In the genomic region with DNA sequence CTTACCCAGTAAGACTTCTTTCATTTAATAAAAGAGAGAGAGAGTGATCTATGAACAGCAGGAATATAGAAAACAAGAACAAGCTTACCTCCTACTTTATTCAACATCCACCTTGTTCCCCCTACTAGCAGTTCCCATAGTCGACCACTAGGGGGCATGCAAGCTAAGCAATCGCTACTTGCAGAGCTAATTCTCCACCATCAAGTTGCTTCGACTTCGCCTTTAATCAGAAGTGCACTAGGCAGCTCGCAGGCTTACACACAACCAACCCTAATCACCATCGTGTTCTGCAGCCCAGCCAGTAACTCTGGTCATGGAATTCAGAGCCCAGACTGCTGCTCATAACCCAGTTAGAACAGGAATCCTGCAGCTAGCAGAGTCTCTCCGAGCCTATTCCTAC, we compare ENCODE assay signal across 8 mouse cellular contexts. TPM values are rescaled to one million over a fixed set of nuclear protein-coding genes. Genes with fewer than 3 reads are reported as not detected.
DNase-seq lines count a peak whose midpoint lies in the region; ATAC-seq and TF ChIP-seq lines count a peak whose summit lies in the region.

No protein-coding gene starts in this region.

- H3K27ac ChIP-seq in embryonic facial prominence, embryonic 14.5 days (replicated peaks; ENCODE audit: low read depth, low read length) = no peak overlapping the region
- H3K27ac ChIP-seq in heart, embryonic 10.5 days = no peak overlapping the region
- no peak overlapping the region for H3K27ac ChIP-seq in liver, postnatal 0 days (ENCODE audit: low read depth)

- H3K27me3 ChIP-seq in embryonic facial prominence, embryonic 14.5 days (replicated peaks; ENCODE audit: control insufficient read depth, insufficient read depth, low read length) = no peaks in the 10 kb centered on the region
- H3K27me3 ChIP-seq in heart, embryonic 10.5 days (ENCODE audit: insufficient read depth, poor library complexity, severe bottlenecking) = peaks cover 5% of the 10 kb centered on the region; the same call in 1 of the 2 replicates
- no peaks in the 10 kb centered on the region for H3K27me3 ChIP-seq in liver, postnatal 0 days (ENCODE audit: insufficient read depth, low read length)

- no peak overlapping the region for H3K4me3 ChIP-seq in embryonic facial prominence, embryonic 14.5 days (ENCODE audit: low read depth, low read length)
- H3K4me3 ChIP-seq in heart, embryonic 10.5 days = no peak overlapping the region
- no peak overlapping the region for H3K4me3 ChIP-seq in liver, postnatal 0 days (ENCODE audit: low read depth, low read length)

- DNase-seq in CD8-positive naive resting alpha-beta T cell, adult 2 months (ENCODE audit: low read depth in 2 of 2, low spot score in 2 of 2) = peak; percentile 75 to 81
- DNase-seq in adrenal gland, postnatal 4 days (ENCODE audit: low spot score in 2 of 2) = peak; percentile 45 to 73
- DNase-seq in embryonic facial prominence, embryonic 14.5 days (ENCODE audit: low spot score) = peak; percentile 87
- peak; percentile 91 for DNase-seq in heart, embryonic 10.5 days (ENCODE audit: low spot score)
- DNase-seq in kidney, postnatal 14 days = peak; percentile 84
- DNase-seq in liver, postnatal 0 days = peak; percentile 85
- peak; percentile 64 for DNase-seq in ovary, adult 18-20 months (ENCODE audit: low spot score)
- DNase-seq in thymus, adult 18-20 months = peak; percentile 39 to 49

- no peaks in the 10 kb centered on the region for H3K4me1 ChIP-seq in embryonic facial prominence, embryonic 14.5 days (ENCODE audit: control insufficient read depth, insufficient read depth, low read length)
- peaks cover 5% of the 10 kb centered on the region for H3K4me1 ChIP-seq in heart, embryonic 10.5 days
- H3K4me1 ChIP-seq in liver, postnatal 0 days (ENCODE audit: insufficient read depth) = no peaks in the 10 kb centered on the region

- peak; percentile 99 for TF ChIP-seq CTCF in liver, postnatal 0 days (IDR thresholded peaks at IDR 0.05; ENCODE audit: low read depth)

- H3K9me3 ChIP-seq in embryonic facial prominence, embryonic 14.5 days (ENCODE audit: control insufficient read depth, low read length) = no peaks in the 10 kb centered on the region
- no peaks in the 10 kb centered on the region for H3K9me3 ChIP-seq in heart, embryonic 10.5 days
- H3K9me3 ChIP-seq in liver, postnatal 0 days (ENCODE audit: low read length) = no peaks in the 10 kb centered on the region

- H3K4me2 ChIP-seq in embryonic facial prominence, embryonic 14.5 days (ENCODE audit: low read depth, low read length) = no peak overlapping the region
- H3K4me2 ChIP-seq in liver, postnatal 0 days (ENCODE audit: low read depth, low read length) = no peak overlapping the region

- 13% methylated on average over 7 of the region's 7 CpGs for WGBS in embryonic facial prominence, embryonic 14.5 days
- WGBS in heart, embryonic 10.5 days = 14% methylated on average over 7 of the region's 7 CpGs
- 13% methylated on average over 7 of the region's 7 CpGs for WGBS in liver, postnatal 0 days (ENCODE audit: insufficient replicate concordance)

- no peak for TF ChIP-seq EP300 in liver, postnatal 0 days (IDR thresholded peaks at IDR 0.05; ENCODE audit: low read depth)

- peak; percentile 47; the same call in 1 of the 2 replicates for ATAC-seq in embryonic facial prominence, embryonic 14.5 days (ENCODE audit: low read depth)
- ATAC-seq in liver, postnatal 0 days = peak; percentile 49; the same call in 1 of the 2 replicates

- H3K36me3 ChIP-seq in embryonic facial prominence, embryonic 14.5 days (ENCODE audit: control insufficient read depth, insufficient read depth, low read length) = no peaks in the 10 kb centered on the region
- no peaks in the 10 kb centered on the region for H3K36me3 ChIP-seq in heart, embryonic 10.5 days
- H3K36me3 ChIP-seq in liver, postnatal 0 days (replicated peaks; ENCODE audit: insufficient read depth, low read length) = no peaks in the 10 kb centered on the region

- H3K9ac ChIP-seq in embryonic facial prominence, embryonic 14.5 days (ENCODE audit: low read depth, low read length) = no peak overlapping the region
- no peak overlapping the region for H3K9ac ChIP-seq in liver, postnatal 0 days (replicated peaks)

RNA-seq across cellular contexts. Expression of a gene that starts 17.9 kb away (rescaled TPM):
- total RNA-seq in adrenal gland, postnatal 4 days (2021) = 10 to 100 TPM; 27.7 to 29.8 TPM
- 10.9 and 14.5 TPM in 2 replicates for polyA plus RNA-seq in embryonic facial prominence, embryonic 14.5 days (2014; fragmentation: Nextera tagmentation; extraction: Ambion mirVana)
- 11.3 and 11.4 TPM in 2 replicates for polyA plus RNA-seq in heart, embryonic 10.5 days (2016; fragmentation: Nextera tagmentation; extraction: Ambion mirVana)
- polyA plus RNA-seq in liver, postnatal 0 days (2015; fragmentation: Nextera tagmentation; extraction: Ambion mirVana) = 6.5 and 8.4 TPM in 2 replicates

RNA-seq across cellular contexts. Expression of a gene that starts 18.1 kb away (rescaled TPM):
- 1 to 10 TPM; 6.2 to 6.9 TPM for total RNA-seq in adrenal gland, postnatal 4 days (2021)
- polyA plus RNA-seq in embryonic facial prominence, embryonic 14.5 days (2014; fragmentation: Nextera tagmentation; extraction: Ambion mirVana) = 0.86 and 1.4 TPM in 2 replicates
- polyA plus RNA-seq in heart, embryonic 10.5 days (2016; fragmentation: Nextera tagmentation; extraction: Ambion mirVana) = 15.0 and 16.5 TPM in 2 replicates
- 0.48 and 0.67 TPM in 2 replicates for polyA plus RNA-seq in liver, postnatal 0 days (2015; fragmentation: Nextera tagmentation; extraction: Ambion mirVana)

RNA-seq across cellular contexts. Expression of a gene that starts 35.3 kb away (rescaled TPM):
- total RNA-seq in adrenal gland, postnatal 4 days (2021) = 100 to 1,000 TPM; 381 to 426 TPM
- polyA plus RNA-seq in embryonic facial prominence, embryonic 14.5 days (2014; fragmentation: Nextera tagmentation; extraction: Ambion mirVana) = 479 and 555 TPM in 2 replicates
- polyA plus RNA-seq in heart, embryonic 10.5 days (2016; fragmentation: Nextera tagmentation; extraction: Ambion mirVana) = 911 and 1,292 TPM in 2 replicates
- 761 and 777 TPM in 2 replicates for polyA plus RNA-seq in liver, postnatal 0 days (2015; fragmentation: Nextera tagmentation; extraction: Ambion mirVana)

RNA-seq across cellular contexts. Expression of a gene that starts 45.9 kb away (rescaled TPM):
- total RNA-seq in adrenal gland, postnatal 4 days (2021) = 10 to 100 TPM; 22.4 to 25.1 TPM
- polyA plus RNA-seq in embryonic facial prominence, embryonic 14.5 days (2014; fragmentation: Nextera tagmentation; extraction: Ambion mirVana) = 20.2 and 25.2 TPM in 2 replicates
- polyA plus RNA-seq in heart, embryonic 10.5 days (2016; fragmentation: Nextera tagmentation; extraction: Ambion mirVana) = 21.3 and 21.5 TPM in 2 replicates
- 10.7 and 11.5 TPM in 2 replicates for polyA plus RNA-seq in liver, postnatal 0 days (2015; fragmentation: Nextera tagmentation; extraction: Ambion mirVana)

RNA-seq across cellular contexts. Expression of a gene that starts 51.6 kb away (rescaled TPM):
- total RNA-seq in adrenal gland, postnatal 4 days (2021) = 10 to 100 TPM; 23.5 to 27.3 TPM
- 21.1 and 24.2 TPM in 2 replicates for polyA plus RNA-seq in embryonic facial prominence, embryonic 14.5 days (2014; fragmentation: Nextera tagmentation; extraction: Ambion mirVana)
- 14.2 and 14.9 TPM in 2 replicates for polyA plus RNA-seq in heart, embryonic 10.5 days (2016; fragmentation: Nextera tagmentation; extraction: Ambion mirVana)
- 4.6 and 5.1 TPM in 2 replicates for polyA plus RNA-seq in liver, postnatal 0 days (2015; fragmentation: Nextera tagmentation; extraction: Ambion mirVana)
